Mouse (Mus musculus): ENCODE results near the gene Sox15.
A peak's percentile ranks its signal among the peaks of the same experiment; 100 is the strongest.
"Not testable (repeated sequence)": the region's sequence is repeated elsewhere in the genome, so short reads cannot be mapped to it uniquely, and the experiment has no call there.

Sox15 gene

GRCm38 (mm10) chr11:69655264-69656064, at the start of gene Sox15:
Gene Sox15 (plus strand): TSS chr11:69655314.
- peak; percentile 69 for DNase-seq

GRCm38 (mm10) chr11:69605726-69606490, 49.2 kb upstream of the Sox15 start, which contains the start of gene Atp1b2:
Gene Atp1b2 (minus strand): TSS chr11:69605942.
- DNase-seq = peak; percentile 94

- peak; percentile 67 for DNase-seq
Measured at GRCm38 (mm10) chr11:69606491-69606795, 48.7 kb upstream of the Sox15 start.

DNA sequence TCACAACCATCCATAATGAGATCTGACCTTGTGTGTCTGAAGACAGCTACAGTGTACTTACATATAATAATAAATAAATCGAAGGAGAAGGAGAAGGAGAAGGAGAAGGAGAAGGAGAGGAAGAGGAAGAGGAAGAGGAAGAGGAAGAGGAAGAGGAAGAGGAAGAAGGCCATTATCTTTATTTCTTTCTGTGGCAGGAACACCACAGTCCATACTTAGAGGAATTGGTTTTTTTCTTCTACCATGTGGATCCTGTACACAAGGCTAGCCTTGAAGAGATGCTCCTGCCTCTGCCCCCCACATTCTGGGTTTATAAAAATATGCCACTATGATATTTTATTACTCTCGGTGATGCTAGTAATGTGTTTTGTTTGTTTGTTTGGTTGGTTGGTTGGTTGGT, 48.3 kb upstream of the Sox15 start:
- DNase-seq = no peak

- no peak for DNase-seq
Measured at GRCm38 (mm10) chr11:69608525-69608924, 46.6 kb upstream of the Sox15 start.

DNA sequence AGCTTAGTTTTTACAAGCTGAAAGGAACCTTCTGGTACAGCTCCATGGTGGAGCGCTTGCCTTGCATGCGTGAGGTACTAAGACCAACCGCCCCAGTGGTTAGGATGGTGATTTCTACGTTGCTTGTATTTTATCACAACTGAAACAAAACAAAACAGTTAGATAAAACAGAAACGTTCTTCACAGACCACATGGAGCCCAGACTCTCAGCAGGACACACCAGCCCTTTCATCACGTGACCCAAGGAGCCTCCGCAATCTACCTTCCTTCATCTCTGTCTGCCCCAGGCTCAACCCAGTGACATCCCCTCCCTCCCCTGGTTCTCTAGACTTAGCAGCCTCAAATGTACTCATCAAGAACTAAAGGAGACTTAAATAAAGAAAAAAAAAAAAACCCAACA, 45.7 kb upstream of the Sox15 start:
- no peak for DNase-seq

GRCm38 (mm10) chr11:69610899-69611298, 44.2 kb upstream of the Sox15 start:
- DNase-seq = peak; percentile 55

DNA sequence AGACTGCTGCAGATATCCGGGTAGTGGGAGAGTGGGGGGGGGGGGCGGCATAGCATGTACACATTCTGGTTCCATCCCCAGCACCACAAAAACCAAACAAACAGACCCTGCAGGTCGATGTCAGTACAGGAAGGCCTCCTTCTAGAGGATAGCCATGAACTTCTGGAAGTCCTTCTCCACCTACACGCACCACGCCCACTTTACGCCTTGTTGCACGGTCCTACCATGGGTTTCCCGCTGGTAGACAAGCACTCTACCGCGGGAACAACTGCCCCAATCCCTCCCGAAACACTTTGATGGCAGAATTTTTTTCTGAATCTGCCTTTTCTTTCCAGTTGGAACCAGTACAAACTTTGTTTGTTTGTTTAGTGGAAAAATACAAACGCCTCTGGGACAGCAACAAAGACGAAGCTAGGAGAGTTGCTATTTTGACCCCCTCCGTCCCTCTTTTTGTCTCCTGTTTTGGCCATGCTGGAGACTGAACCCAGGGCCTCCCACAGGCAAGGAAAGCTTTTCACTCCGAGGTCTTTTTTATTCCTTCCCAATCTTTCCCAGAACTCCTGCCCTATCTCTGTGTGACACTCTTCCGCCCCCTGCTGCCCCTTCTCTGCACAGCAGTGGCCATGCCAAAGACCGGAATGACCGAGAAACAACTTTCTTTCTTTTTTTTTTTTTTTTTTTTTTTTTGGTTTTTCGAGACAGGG, 41.4 kb upstream of the Sox15 start:
- DNase-seq = peak; percentile 79

DNA sequence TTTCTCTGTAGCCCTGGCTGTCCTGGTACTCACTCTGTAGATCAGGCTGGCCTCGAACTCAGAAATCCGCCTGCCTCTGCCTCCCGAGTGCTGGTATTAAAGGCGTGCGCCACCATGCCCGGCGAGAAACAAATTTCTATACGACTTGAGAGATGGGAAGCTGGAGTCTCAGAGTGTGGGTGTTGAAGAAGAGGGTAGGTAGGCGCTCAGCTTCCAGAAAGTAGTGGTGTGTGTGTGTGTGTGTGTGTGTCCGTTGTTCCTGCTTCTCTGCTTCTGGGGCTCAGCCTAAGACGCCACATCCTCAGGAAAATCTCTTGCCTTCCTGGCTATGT, 40.9 kb upstream of the Sox15 start:
- not testable (repeated sequence) for DNase-seq

DNA sequence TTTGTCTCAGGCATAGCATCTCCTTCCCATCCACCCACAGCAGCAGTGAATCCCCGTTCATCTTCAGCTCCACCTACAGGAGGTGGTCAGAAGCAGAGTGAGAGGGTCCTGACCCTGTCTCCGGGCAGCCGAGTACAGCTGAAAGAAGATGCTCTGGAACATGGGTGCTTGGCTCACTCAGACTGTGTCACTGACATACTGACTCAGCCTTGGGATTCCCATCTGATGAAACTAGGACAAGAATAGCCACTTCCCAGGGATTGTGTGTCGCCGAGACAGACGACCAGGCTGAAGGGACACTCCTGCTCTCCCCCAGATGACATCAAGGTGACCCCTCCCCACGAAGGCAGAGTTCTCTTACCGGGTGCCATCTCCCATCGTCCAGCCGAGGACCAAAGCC, 38.3 kb upstream of the Sox15 start:
- DNase-seq = no peak

DNA sequence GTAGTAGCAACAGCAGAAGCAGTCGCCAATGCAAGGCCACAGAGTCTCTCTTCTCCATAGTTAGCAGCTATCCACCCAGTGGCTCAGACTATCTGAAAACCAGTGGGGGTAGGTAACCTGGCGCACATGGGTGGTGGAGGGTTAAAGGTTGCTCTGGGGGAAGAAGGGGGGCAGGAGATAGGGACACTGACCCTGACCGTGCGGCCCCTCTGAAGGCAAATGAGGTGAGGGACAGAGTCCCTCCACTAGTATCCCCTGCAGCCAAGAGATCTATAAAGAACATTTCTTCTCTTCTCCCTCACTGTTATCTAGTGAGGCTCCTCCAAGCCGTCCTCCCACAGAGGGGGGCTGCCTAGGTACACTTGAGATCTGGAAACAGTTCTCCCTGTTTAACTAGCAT, 37.3 kb upstream of the Sox15 start, which contains the start of gene Shbg:
Gene Shbg, minus strand, starts transcription at position 101 of the 400 bp plus-strand sequence.
- no peak for DNase-seq

GRCm38 (mm10) chr11:69620394-69621081, 34.6 kb upstream of the Sox15 start:
- no peak for DNase-seq

DNA sequence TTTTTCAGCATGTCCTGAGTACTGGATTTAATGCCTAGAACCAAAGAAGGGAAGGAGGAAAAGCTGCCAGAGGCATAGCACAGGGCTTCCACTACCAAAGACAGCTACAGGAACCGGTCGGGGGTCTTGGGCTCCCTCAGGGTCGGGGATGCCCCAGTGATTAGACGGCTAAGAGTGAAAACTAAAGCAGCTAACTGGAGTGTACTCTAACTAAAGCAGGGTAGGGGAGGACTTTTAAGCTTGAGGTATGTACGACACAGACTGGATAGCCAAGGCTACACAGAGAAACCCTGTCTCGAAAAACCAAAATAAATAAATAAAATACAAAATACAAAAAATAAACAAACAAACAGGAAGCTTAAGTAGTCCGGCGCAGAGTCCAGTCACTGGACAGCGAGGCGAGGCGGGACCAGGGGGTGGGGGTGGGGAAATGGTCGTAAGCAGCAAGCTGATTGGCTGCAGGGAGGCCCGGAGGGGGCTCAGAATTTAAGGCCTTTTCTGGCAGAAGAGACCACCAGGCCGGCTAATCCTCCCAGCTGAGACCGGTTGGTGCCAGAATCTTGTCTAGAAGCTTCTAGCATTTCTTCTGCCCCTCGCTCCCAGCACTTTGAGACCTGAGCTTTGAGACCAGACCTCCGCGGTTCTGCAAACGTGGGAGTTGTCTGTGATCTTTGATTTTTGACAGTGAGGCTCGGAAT, 33.4 kb upstream of the Sox15 start, which contains the start of gene Sat2:
Gene Sat2, plus strand, starts transcription at position 454 of the 698 bp plus-strand sequence.
- DNase-seq = peak; percentile 66

DNA sequence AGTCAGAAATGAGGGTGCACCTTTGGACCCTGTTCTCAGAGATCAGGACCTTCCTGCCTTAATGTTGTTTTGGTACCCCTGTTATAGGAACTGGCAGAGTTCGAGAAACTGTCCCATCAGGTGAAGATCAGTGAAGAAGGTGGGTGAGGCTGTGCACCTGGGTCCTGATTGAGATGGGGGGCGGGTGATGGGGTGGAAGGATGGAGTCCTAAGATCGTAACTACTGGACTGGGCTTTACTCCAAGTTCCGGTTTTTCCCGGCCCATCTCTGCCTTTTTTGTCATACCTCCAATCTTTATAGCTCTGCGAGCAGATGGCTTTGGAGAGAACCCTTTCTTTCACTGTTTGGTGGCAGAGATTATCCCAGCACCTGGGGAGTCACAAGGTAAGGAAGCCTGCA, 32.7 kb upstream of the Sox15 start:
- DNase-seq = peak; percentile 66

DNA sequence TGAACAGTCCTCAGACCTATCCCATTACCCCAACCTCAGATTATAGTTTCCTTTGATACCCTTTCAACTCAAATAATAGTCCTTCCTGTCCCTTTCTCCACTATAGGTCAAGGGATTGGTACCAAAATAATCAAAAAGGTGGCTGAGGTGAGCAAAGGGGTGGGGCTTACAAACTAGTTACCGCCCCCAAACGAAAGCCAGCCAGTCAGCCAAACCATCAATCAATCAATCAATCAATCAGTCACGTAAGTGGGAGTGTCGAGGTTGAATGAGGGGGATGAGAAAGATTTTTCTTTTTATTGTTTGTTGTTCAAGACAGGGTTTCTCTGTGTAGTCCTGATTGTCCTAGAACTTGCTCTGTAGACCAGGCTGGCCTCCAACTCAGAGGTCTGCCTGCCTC, 32.1 kb upstream of the Sox15 start:
- DNase-seq = no peak

GRCm38 (mm10) chr11:69624339-69624738, 30.8 kb upstream of the Sox15 start:
- not testable (repeated sequence) for DNase-seq

DNA sequence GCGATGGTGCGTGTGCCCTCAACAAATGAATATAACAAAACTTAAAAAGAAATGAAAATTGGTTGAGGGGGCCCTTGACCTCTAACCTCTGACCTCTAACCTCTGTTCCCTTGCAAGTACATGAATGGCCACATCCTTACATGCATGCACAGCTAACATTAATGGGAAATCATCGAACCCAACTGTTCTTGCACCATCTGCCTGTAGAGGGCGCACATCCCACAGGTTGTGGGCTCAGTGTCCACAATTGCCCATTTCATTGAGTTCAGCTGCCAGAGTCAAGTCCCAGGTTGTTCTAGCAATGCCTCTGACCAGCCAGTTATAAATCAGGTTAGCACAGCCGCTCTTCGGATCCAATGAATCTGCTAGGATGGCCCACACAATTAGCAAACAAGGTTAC, 26.8 kb upstream of the Sox15 start:
- peak; percentile 81 for DNase-seq

DNA sequence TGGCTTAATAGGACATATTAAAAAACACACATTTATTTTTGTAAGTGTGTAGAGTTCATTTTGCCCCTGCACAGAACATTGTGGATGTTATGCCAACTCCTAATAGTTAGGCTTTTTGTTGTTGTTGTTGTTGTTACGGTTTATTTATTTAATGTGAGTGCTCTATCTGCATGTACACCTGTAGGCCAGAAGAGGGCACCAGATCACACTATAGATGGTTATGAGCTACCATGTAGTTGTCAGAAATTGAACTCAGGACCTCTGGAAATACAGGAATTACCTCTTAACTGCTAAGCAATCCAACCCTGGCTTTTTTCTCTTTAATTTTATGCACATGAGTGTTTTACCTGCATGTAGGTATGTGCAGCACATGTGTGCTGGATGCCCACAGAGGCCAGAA, 25.3 kb upstream of the Sox15 start:
- DNase-seq = no peak

DNA sequence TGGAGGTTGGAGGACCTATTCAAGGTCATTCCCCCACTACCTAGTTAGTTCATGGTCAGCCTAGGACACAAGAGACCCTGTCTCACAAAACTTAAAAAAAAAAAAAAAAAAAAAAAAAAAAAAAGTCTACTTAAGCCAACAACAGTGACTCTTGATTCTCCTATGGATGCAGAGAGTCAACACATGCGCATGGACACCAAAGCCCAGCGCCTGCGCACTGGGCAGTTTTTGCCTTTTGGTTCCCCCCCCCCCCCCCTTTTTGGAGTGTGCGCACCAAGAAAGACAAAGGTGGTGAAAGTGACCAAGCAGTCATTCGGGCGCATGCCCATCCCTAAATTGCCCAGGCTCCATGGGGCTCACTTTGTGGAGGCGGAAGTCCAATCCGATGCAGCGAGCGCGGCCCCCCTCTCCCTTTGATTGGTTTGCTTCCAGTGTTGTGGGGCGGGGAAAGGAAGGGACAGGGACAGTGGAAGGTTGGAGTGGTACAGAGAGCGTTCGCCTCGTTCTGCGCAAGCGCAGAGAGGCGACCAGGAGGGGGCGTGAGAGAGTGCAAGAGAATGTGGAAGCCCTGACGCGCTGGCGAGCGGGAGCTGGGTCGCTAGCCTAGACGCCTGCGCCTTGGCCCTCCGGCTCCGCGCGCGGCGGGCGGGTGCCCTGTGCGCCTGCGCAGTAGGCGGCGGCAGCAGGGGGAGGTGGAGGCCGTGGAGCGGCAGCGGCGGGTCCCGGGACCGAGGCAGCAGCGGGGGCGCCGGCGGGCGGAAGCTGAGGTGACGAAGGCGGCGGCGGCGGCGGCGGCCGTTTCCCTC, 22.6 kb upstream of the Sox15 start, which contains the start of gene Fxr2:
Gene Fxr2, plus strand, starts transcription at position 707 of the 806 bp plus-strand sequence.
- DNase-seq = peak; percentile 100

- DNase-seq = peak; percentile 81
Measured at GRCm38 (mm10) chr11:69633128-69633866, 21.8 kb upstream of the Sox15 start.

DNA sequence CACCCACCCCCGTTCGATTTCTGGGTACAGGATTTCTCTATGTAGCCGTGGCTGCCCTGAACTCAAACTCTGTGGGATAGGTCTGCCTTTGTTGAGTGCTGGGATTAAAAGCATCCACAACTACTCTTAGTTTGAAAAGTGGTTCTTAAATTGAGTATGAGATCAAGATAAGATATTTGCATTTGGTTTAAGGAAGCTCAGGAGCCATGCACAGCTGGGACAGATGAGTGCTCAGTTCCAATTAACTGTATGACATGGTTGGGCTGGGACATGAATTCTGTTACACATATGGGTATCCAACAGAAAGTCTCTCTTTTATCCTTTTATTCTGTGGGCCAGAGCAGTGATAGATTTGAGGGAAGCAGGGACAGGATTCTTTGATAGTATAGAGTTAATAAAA, 19.6 kb upstream of the Sox15 start:
- DNase-seq = no peak

Measured in cerebellum, adult 11-12 months (tissue).